Mouse (Mus musculus): ENCODE data around the gene Nos2.

- peak; percentile 27 for TF ChIP-seq POLR2A (IDR thresholded peaks at IDR 0.05; ENCODE audit: low read depth, low read length)
- TF ChIP-seq CTCF (conservative IDR thresholded peaks at IDR 0.05; ENCODE audit: insufficient read depth, insufficient read length, low read depth, low read length) = no peak
Measured at GRCm38 (mm10) chr11:78984483-78985177, 64.0 kb downstream of the Nos2 start, which contains the start of gene Lgals9.

Data from kidney, adult 2 months (tissue).